Mouse (Mus musculus): ENCODE results near the gene Gcn1l1.
A peak's percentile ranks its signal among the peaks of the same experiment; 100 is the strongest.

Gcn1l1 gene

GRCm38 (mm10) chr5:115535635-115536034 is 29.4 kb upstream of the Gcn1l1 start:
- no peak for DNase-seq (ENCODE audit: low spot score)

GRCm38 (mm10) chr5:115538017-115538692 is 26.9 kb upstream of the Gcn1l1 start:
- no peak for DNase-seq (ENCODE audit: low spot score)

GRCm38 (mm10) chr5:115538693-115539043 is 26.4 kb upstream of the Gcn1l1 start:
- peak; percentile 87 for DNase-seq (ENCODE audit: low spot score)

GRCm38 (mm10) chr5:115542635-115543384 is 22.2 kb upstream of the Gcn1l1 start:
- no peak for DNase-seq (ENCODE audit: low spot score)

- DNase-seq (ENCODE audit: low spot score) = no peak
These were observed 21.4 kb upstream of the Gcn1l1 start for GRCm38 (mm10) chr5:115543509-115544253.

- DNase-seq (ENCODE audit: low spot score) = no peak
These were observed 20.3 kb upstream of the Gcn1l1 start for GRCm38 (mm10) chr5:115544655-115545185.

- no peak for DNase-seq (ENCODE audit: low spot score)
These were observed 19.4 kb upstream of the Gcn1l1 start for GRCm38 (mm10) chr5:115545636-115546035.

- no peak for DNase-seq (ENCODE audit: low spot score)
These were observed 18.5 kb upstream of the Gcn1l1 start for GRCm38 (mm10) chr5:115546536-115546935.

GRCm38 (mm10) chr5:115547014-115547413 is 18.0 kb upstream of the Gcn1l1 start:
- no peak for DNase-seq (ENCODE audit: low spot score)

- no peak for DNase-seq (ENCODE audit: low spot score)
These were observed 17.6 kb upstream of the Gcn1l1 start for GRCm38 (mm10) chr5:115547421-115547820.

- no peak for DNase-seq (ENCODE audit: low spot score)
These were observed 16.4 kb upstream of the Gcn1l1 start for GRCm38 (mm10) chr5:115548501-115549285.

- DNase-seq (ENCODE audit: low spot score) = no peak
These were observed 14.5 kb upstream of the Gcn1l1 start for GRCm38 (mm10) chr5:115550482-115551005.

GRCm38 (mm10) chr5:115551386-115551785 is 13.7 kb upstream of the Gcn1l1 start:
- DNase-seq (ENCODE audit: low spot score) = no peak

GRCm38 (mm10) chr5:115551799-115552198 is 13.3 kb upstream of the Gcn1l1 start:
- no peak for DNase-seq (ENCODE audit: low spot score)

GRCm38 (mm10) chr5:115553801-115554420 is 11.1 kb upstream of the Gcn1l1 start:
- DNase-seq (ENCODE audit: low spot score) = no peak

- no peak for DNase-seq (ENCODE audit: low spot score)
These were observed 10.3 kb upstream of the Gcn1l1 start for GRCm38 (mm10) chr5:115554536-115555291.

- DNase-seq (ENCODE audit: low spot score) = peak; percentile 63
These were observed 8.8 kb upstream of the Gcn1l1 start for GRCm38 (mm10) chr5:115556217-115556616.

GRCm38 (mm10) chr5:115558182-115558794 is 6.8 kb upstream of the Gcn1l1 start:
- DNase-seq (ENCODE audit: low spot score) = no peak

- peak; percentile 100 for DNase-seq (ENCODE audit: low spot score)
These were observed 5.6 kb upstream of the Gcn1l1 start, which contains the start of gene Rplp0 for GRCm38 (mm10) chr5:115559237-115560101. Gene Rplp0, plus strand, starts transcription at chr5:115559467.
